Mouse (Mus musculus) heart, embryonic 16.5 days (tissue): ENCODE data around the gene Trim17. TPM values are rescaled to one million over a fixed set of nuclear protein-coding genes. Genes with fewer than 3 reads are reported as not detected.

Source experiments
- ATAC-seq: fragments of 200-750 bp; cut with Nextera tagmentation; replicated peaks from 2 replicates; pipeline ENCODE4 v1.8.0; 2017; ENCODE audit warnings: moderate number of reproducible peaks; ENCODE audit not compliant: insufficient read depth, low FRiP score; ENCODE audit errors: extremely low read depth
- H3K27ac ChIP-seq: fragments of 300-500 bp; sonication (generic); 2 replicates; pipeline ENCODE4 v1.5.1; 2014; ENCODE audit warnings: mild to moderate bottlenecking, low read length, control low read depth, moderate library complexity
- H3K27me3 ChIP-seq: fragments of 300-500 bp; sonication (generic); 2 replicates; pipeline ENCODE4 v1.6.1; 2014; ENCODE audit warnings: low read length, mixed read lengths; ENCODE audit not compliant: control insufficient read depth, insufficient read depth
- H3K36me3 ChIP-seq: fragments of 300-500 bp; sonication (generic); 2 replicates; pipeline ENCODE4 v1.6.1; 2014; ENCODE audit not compliant: control insufficient read depth, insufficient read depth
- H3K4me1 ChIP-seq: fragments of 300-500 bp; sonication (generic); 2 replicates; pipeline ENCODE4 v1.6.1; 2014; ENCODE audit warnings: low read length, mixed read lengths; ENCODE audit not compliant: control insufficient read depth, insufficient read depth
- H3K4me2 ChIP-seq: fragments of 300-500 bp; sonication (generic); 2 replicates; pipeline ENCODE4 v1.6.1; 2014; ENCODE audit warnings: low read depth, mild to moderate bottlenecking, control low read depth, low read length
- H3K4me3 ChIP-seq: fragments of 300-500 bp; sonication (generic); 2 replicates; pipeline ENCODE4 v1.5.1; 2014; ENCODE audit warnings: mild to moderate bottlenecking, control low read depth, low read length
- H3K9ac ChIP-seq: fragments of 300-500 bp; sonication (generic); 2 replicates; pipeline ENCODE4 v1.6.1; 2014; ENCODE audit warnings: low read length, control low read depth
- H3K9me3 ChIP-seq: fragments of 300-500 bp; sonication (generic); replicated peaks from 2 replicates; pipeline ENCODE4 v1.6.1; 2016; ENCODE audit warnings: low read length; ENCODE audit not compliant: control insufficient read depth
- WGBS: fragments of 180-500 bp; shearing (Covaris S2); extraction: QIAGEN DNeasy Blood & Tissue Kit; methylation state at CpG from one replicate; pipeline ENCODE4 v1.1.7; 2014; 5-methylcytosine and 5-hydroxymethylcytosine counted together
- polyA plus RNA-seq: library from polyadenylated mRNA; unstranded; fragments of >200 nt; fragmentation: Nextera tagmentation; extraction: Ambion mirVana; gene quantifications from 2 replicates; pipeline ENCODE4 v1.2.1, GENCODE M21; 2015

Gene Trim17
- polyA plus RNA-seq, 1 experiment from 2014 or later, result 0.39 TPM

DNA sequence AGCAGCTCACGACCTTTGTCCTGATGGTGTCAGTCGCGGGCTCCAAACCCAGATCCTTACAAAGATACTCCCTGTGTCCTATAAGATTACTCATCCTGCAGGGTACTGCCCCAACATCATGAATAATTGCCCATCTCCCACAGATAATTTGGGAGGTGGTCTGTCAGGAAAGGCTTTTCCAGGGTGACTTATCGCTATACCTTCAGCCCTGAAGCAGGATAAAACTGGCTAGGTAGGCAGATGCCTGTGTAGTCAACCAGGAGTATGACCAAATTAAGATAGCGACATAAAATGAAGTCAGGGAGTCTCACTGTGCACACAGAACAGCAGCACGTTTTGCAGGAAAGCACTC lies 15.4 kb upstream of the Trim17 start:
- 15% methylated on average over 6 of the region's 6 CpGs for WGBS
- Histone ChIP-seq H3K9ac (peak overlapping the region; percentile 93), H3K27me3 (peaks cover 1% of the 10 kb centered on the region; the same call in 1 of the 2 replicates), H3K36me3 (peaks cover 21% of the 10 kb centered on the region), H3K9me3 (no peaks in the 10 kb centered on the region), H3K4me1 (peaks cover 17% of the 10 kb centered on the region), H3K4me3 (peak overlapping the region; percentile 83), H3K27ac (peak overlapping the region; percentile 98), H3K4me2 (peak overlapping the region; percentile 84)
- no peak for ATAC-seq

DNA sequence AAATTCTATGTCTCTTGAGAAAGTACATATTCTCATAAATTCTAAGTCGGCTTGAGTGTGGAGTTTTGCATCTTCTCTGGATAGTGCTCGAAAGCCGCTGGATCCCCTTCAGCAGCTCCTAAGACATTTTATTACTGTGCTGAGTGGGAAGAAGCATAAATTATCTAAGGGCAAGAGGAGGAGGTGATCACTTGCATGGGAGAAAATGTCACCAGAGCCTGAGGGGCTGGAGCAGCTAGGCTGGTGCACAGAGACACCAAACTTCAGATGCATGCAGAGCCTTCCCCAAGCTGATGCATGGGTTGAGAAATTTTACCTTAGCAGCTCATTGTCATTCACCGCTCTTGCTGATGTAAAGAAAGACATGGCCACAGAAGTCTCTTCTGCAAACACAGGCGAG lies 10.3 kb upstream of the Trim17 start:
- no peak for ATAC-seq
- H3K4me1 ChIP-seq, result peaks cover 8% of the 10 kb centered on the region
- H3K4me3 ChIP-seq, result no peak overlapping the region
- H3K9ac ChIP-seq, result no peak overlapping the region
- no peaks in the 10 kb centered on the region for H3K9me3 ChIP-seq
- H3K36me3 ChIP-seq, result no peaks in the 10 kb centered on the region
- no peak overlapping the region for H3K27ac ChIP-seq
- 73% methylated on average over 5 of the region's 5 CpGs for WGBS
- H3K27me3 ChIP-seq, result peaks cover 10% of the 10 kb centered on the region
- no peak overlapping the region for H3K4me2 ChIP-seq

DNA sequence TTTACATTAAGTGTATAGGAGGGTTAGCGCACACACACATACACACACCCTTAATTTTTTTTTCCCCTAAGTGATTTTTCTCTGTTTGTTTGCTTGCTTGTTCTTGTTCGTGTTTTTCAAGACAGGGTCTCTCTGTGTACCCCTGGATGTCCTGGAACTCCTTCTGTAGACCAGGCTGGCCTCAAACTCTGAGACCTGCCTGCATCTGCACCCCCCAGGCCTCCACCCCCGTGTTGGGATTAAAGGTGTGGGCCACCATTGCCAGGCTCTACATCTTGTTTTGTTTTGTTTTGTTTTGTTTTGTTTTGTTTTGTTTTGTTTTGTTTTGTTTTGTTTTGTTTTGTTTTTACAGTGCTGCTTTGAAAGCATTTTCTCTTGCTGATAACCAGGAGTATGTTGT lies 7.2 kb upstream of the Trim17 start:
- H3K4me1 ChIP-seq, result peaks cover 12% of the 10 kb centered on the region
- H3K4me3 ChIP-seq, result no peak overlapping the region
- H3K27ac ChIP-seq, result no peak overlapping the region
- peaks cover 15% of the 10 kb centered on the region for H3K27me3 ChIP-seq
- ATAC-seq, result no peak
- no peak overlapping the region for H3K9ac ChIP-seq
- no peaks in the 10 kb centered on the region for H3K9me3 ChIP-seq
- 73% methylated on average over 3 of the region's 3 CpGs for WGBS
- H3K36me3 ChIP-seq, result no peaks in the 10 kb centered on the region
- H3K4me2 ChIP-seq, result no peak overlapping the region

DNA sequence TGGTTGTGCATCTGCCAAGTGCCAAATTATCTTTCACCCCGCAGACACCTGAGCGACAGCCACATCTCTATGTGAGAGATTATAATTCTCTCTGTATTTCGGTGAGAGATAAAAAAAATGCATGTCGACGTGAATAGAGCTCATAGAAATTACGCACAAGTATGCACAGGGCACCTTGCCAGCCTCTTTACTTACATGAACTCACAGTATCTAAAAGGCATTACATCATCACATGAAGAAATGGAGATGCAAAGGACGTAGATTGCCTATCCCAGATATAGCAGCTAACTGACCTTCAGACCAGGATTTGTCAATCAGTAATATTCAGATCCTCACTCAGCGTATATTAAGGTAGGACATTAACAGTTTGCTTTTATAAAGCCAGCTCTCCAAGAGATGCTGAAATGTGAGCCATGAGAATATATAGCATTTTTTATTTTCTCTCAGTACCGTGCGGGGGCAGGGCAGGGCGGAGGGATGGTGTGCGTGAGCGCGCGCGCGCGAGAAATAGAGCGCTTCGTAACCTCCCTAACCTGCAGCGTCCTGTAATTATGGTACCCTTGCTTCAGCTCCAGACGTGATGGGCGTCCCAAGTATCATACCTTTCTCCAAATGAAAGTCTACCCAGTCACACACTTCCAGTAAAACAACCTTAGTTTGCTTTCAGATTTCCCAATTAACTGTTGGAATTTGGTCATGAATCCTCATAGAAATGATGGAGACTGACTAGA lies 6.5 kb upstream of the Trim17 start:
- Histone ChIP-seq H3K4me2 (peak overlapping the region; percentile 77), H3K27me3 (peaks cover 15% of the 10 kb centered on the region), H3K9me3 (no peaks in the 10 kb centered on the region), H3K36me3 (no peaks in the 10 kb centered on the region), H3K27ac (peak overlapping the region; percentile 64), H3K4me1 (peaks cover 12% of the 10 kb centered on the region), H3K9ac (peak overlapping the region; percentile 56), H3K4me3 (peak overlapping the region; percentile 51)
- WGBS, result 15% methylated on average over 23 of the region's 23 CpGs
- ATAC-seq, result 0 out of 2 replicates have a peak, but pooled peaks have one; percentile 30

DNA sequence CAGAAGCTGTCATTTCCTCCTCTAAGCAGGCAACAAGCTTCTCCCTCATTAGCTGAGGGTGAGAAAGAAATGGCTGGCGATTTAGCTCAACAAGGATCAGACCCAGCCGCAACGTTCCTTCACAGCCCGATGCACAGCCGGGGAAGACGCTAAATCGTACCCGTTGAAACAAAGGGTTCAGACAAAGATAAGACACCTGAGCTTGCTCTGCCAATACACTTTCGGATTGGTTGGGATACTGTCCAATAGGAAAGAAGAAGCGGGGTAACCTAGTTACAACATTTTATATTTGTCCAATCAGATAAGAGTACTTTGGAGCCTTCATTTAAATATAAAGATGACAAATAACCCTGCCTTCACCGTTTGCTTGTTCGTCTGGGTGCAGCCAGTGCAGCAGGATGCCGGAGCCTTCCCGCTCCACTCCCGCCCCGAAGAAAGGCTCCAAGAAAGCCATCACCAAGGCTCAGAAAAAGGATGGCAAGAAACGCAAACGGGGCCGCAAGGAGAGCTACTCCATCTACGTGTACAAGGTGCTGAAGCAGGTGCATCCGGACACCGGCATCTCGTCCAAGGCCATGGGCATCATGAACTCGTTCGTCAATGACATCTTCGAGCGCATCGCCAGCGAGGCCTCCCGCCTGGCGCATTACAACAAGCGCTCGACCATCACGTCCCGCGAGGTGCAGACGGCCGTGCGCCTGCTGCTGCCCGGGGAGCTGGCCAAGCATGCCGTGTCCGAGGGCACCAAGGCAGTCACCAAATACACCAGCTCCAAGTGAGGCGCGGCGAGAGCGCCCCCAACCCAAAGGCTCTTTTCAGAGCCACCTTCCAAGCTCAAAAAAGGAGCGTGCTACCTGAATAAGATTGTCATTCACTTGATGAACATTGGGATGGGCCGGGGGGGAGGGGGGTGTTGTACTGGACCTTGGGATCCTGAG lies 5.7 kb upstream of the Trim17 start, which contains the start of gene Hist3h2ba:
TSS of gene Hist3h2ba (plus strand) at position 379 of the 938 bp plus-strand sequence.
- peak within 1 kb of the TSS; percentile 51 for H3K4me3 ChIP-seq
- peak within 1 kb of the TSS; percentile 68 for H3K27ac ChIP-seq
- H3K9me3 ChIP-seq, result no peaks in the 10 kb centered on the region
- WGBS, result under 1% methylated on average over 48 of the region's 48 CpGs
- peak within 1 kb of the TSS; percentile 59 for H3K9ac ChIP-seq
- no peaks in the 10 kb centered on the region for H3K36me3 ChIP-seq
- ATAC-seq, result peak; percentile 87
- peaks cover 15% of the 10 kb centered on the region for H3K27me3 ChIP-seq
- peak within 1 kb of the TSS; percentile 77 for H3K4me2 ChIP-seq
- H3K4me1 ChIP-seq, result peaks cover 17% of the 10 kb centered on the region

DNA sequence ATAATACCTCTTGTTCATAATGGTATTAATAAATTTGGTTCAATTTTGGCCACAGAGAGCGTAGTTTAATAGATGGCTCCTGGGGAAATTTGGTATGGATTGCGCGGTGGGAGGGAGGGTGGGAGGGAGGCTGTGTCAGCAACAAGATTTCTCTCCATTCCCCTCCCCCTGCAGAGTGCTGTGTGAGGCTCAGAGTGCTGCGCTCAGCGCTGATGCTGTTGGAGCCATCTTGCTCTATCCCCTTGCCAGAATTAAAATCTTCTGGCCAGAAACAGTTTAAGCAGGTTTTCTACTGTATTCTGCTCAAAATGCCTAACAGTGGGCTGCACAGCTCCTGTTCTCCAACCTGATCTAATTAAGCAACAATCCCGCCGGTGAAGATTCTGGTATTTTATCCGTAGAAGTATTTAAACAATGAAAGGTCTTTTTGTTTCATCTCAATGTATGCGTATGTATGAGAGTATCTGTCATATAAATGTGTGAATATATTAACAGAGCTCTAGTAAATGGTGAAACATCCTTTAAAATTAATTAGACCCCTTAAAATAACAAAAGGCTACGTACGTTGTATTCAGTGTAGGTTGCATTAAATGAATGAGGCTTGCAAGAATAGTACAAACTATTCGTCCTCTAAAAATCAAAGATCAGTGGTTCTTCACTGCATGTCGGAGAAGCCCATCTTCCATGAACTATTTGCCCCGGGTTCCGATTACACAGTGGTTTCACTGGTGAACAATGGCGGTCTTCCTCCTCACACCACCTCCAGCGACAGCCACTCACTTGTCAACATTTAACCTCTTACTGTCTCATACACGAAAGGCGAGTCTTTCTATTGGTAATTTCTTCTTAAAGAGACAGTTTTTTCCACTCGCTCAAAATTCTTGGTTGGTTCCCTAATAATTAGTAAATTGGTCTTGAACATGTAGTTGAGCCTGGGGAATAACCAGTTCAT lies 4.7 kb upstream of the Trim17 start:
- WGBS, result 19% methylated on average over 20 of the region's 20 CpGs
- Histone ChIP-seq H3K9me3 (no peaks in the 10 kb centered on the region), H3K27me3 (peaks cover 13% of the 10 kb centered on the region), H3K9ac (peak overlapping the region; percentile 59), H3K36me3 (no peaks in the 10 kb centered on the region), H3K27ac (peak overlapping the region; percentile 68), H3K4me3 (peak overlapping the region; percentile 51), H3K4me1 (peaks cover 17% of the 10 kb centered on the region), H3K4me2 (peak overlapping the region; percentile 77)
- no peak for ATAC-seq

DNA sequence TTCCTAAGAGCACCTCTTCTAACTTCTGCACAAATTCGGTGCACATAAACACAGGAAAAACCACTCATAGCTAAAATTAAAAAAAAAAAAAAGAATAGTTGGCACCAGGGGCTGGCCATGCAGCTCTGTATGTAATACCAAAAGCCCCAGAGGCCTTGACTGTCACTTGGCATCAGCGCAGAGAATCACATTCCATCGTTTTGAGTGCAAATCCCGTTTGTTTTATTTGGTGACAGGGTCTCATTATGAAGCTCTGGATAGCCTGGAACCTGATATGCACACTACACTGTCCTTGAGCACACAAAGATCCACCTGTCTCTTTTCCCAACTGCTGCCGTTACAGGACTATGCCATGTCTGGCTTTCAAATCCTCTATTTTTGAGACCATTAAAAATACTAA lies 3.3 kb upstream of the Trim17 start:
- no peaks in the 10 kb centered on the region for H3K9me3 ChIP-seq
- H3K27ac ChIP-seq, result no peak overlapping the region
- no peaks in the 10 kb centered on the region for H3K36me3 ChIP-seq
- H3K4me1 ChIP-seq, result peaks cover 21% of the 10 kb centered on the region
- no peak overlapping the region for H3K4me2 ChIP-seq
- peaks cover 5% of the 10 kb centered on the region for H3K27me3 ChIP-seq
- H3K4me3 ChIP-seq, result no peak overlapping the region
- 76% methylated on average over 5 of the region's 5 CpGs for WGBS
- H3K9ac ChIP-seq, result no peak overlapping the region
- ATAC-seq, result no peak

DNA sequence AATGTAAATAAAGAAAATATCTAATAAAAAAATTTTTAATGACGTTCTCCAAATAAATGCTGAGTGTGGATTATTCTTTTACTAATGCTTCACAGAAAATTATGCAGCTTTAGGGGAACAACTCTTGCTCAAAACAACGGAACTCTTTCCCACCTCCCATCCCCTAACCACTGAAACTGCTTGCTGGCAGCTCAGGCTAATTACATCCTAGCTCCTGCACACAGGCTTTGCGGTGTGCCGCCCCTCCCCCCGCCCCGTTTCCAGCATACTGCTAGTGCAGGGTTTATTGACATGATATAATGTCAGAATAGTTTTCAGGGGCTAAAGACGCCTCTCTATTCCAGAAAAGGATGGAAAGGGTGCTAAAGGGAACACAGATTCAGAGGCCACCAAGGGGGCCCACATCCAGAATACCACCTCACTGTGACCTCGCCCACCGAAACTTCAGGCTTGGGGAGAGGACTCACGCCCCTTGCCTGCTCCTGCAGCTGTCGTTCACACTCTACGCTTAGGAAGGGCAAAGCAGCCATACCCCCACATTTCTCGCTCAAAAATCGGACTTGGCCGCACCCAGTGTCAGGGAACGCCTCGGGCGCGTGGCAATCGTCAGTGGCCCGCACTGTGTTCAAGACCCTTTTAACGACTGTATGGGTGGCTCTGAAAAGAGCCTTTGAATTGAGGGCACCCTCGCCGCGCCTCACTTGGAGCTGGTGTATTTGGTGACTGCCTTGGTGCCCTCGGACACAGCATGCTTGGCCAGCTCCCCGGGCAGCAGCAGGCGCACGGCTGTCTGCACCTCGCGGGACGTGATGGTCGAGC lies 925 bp upstream of the Trim17 start:
- H3K4me1 ChIP-seq, result peaks cover 29% of the 10 kb centered on the region
- peak overlapping the region; percentile 86 for H3K9ac ChIP-seq
- H3K27ac ChIP-seq, result peak overlapping the region; percentile 100
- no peaks in the 10 kb centered on the region for H3K9me3 ChIP-seq
- peaks cover 2% of the 10 kb centered on the region; the same call in 1 of the 2 replicates for H3K36me3 ChIP-seq
- ATAC-seq, result peak; percentile 15
- H3K4me3 ChIP-seq, result peak overlapping the region; percentile 78
- peaks cover 5% of the 10 kb centered on the region for H3K27me3 ChIP-seq
- 1% methylated on average over 33 of the region's 33 CpGs for WGBS
- H3K4me2 ChIP-seq, result peak overlapping the region; percentile 96
